16 mouse cellular contexts compared by ENCODE assay signal in the genomic region with DNA sequence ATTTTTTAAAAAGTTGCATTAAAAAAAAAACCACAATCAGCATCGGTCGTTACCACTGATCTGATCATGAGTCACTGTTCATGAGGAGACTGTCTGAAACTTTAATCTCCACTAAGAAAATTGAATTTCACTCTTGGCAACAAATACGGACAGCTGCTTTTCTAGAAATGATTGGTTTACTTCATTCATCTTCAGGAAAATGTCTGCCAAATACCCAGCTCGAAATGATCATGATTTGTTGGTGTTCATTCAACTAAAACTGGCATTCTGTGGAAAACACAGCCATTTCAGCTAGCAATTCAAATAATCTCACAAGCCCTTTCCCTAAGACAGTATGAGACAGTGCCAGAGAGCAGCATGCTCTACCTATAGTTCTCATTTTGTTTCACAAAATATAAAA.
"Had no signal": no experiment of that assay in that cellular context is flagged by ENCODE, and none has a peak within 500 bp of the region (broad histone marks: within the 10 kb centered on the region; RNA-seq: fewer than 3 reads in every experiment).

No protein-coding gene starts in this region.

- H3K27me3 ChIP-seq: kidney, embryonic 15.5 days; liver, embryonic 13.5 days; midbrain, embryonic 12.5 days; midbrain, embryonic 15.5 days; neural tube, embryonic 13.5 days had no signal

- H3K4me3 ChIP-seq: kidney, embryonic 15.5 days; layer of hippocampus, adult 2 months; liver, embryonic 13.5 days; midbrain, embryonic 12.5 days; midbrain, embryonic 15.5 days; myocyte; neural tube, embryonic 13.5 days had no signal

- H3K4me2 ChIP-seq: kidney, embryonic 15.5 days; liver, embryonic 13.5 days; midbrain, embryonic 12.5 days; midbrain, embryonic 15.5 days; neural tube, embryonic 13.5 days had no signal

- H3K36me3 ChIP-seq: kidney, embryonic 15.5 days; liver, embryonic 13.5 days; midbrain, embryonic 12.5 days; midbrain, embryonic 15.5 days; neural tube, embryonic 13.5 days had no signal

- DNase-seq: kidney, adult 11 months; kidney, adult 8-10 months; kidney, postnatal 10 days; kidney, postnatal 4 days; liver, embryonic 13.5 days; lung, adult 2 months; thymus, adult 2 months; thymus, postnatal 14 days; thymus, postnatal 4 days had no signal

- H3K4me1 ChIP-seq: kidney, embryonic 15.5 days; liver, embryonic 13.5 days; midbrain, embryonic 12.5 days; midbrain, embryonic 15.5 days; neural tube, embryonic 13.5 days had no signal

- H3K9me3 ChIP-seq: kidney, embryonic 15.5 days; liver, embryonic 13.5 days; midbrain, embryonic 12.5 days; midbrain, embryonic 15.5 days; neural tube, embryonic 13.5 days had no signal

- H3K27ac ChIP-seq: kidney, embryonic 15.5 days; layer of hippocampus, adult 2 months; liver, embryonic 13.5 days; macrophage; midbrain, embryonic 12.5 days; midbrain, embryonic 15.5 days; neural tube, embryonic 13.5 days had no signal

- ATAC-seq: midbrain, embryonic 15.5 days had no signal

- H3K9ac ChIP-seq: kidney, embryonic 15.5 days; liver, embryonic 13.5 days; midbrain, embryonic 12.5 days; midbrain, embryonic 15.5 days; neural tube, embryonic 13.5 days had no signal
